Mouse (Mus musculus) cerebellum, adult 2 months (tissue): Measurements from ENCODE around the gene Gm156. TPM values are rescaled to one million over a fixed set of nuclear protein-coding genes. Genes with fewer than 3 reads are reported as not detected.
"Not testable (repeated sequence)": the region's sequence is repeated elsewhere in the genome, so short reads cannot be mapped to it uniquely, and the experiment has no call there.

ENCODE experiments used
- DNase-seq, 2 experiments: peaks; one replicate each; pipeline ENCODE4 v3.0.0; 2021
- H3K27ac ChIP-seq: fragments of 200-500 bp; 2 replicates; pipeline ENCODE4 v1.5.1; 2012; ENCODE audit warnings: low read length, control low read depth, inconsistent platforms; ENCODE audit not compliant: insufficient read depth
- H3K27me3 ChIP-seq: fragments of 200-500 bp; 2 replicates; pipeline ENCODE4 v1.6.1; 2012; ENCODE audit warnings: inconsistent platforms, mild to moderate bottlenecking, low read length, moderate library complexity; ENCODE audit not compliant: control insufficient read depth, insufficient read depth
- H3K4me1 ChIP-seq: fragments of 200-500 bp; 2 replicates; pipeline ENCODE4 v1.6.1; 2011; ENCODE audit warnings: low read length; ENCODE audit not compliant: control insufficient read depth, insufficient read depth
- H3K4me3 ChIP-seq: fragments of 200-500 bp; replicated peaks from 2 replicates; pipeline ENCODE3; 2011; ENCODE audit warnings: mild to moderate bottlenecking, low read depth, low read length, control low read depth; ENCODE audit not compliant: insufficient read depth
- CTCF ChIP-seq: fragments of 200-500 bp; IDR thresholded peaks from 2 replicates; pipeline ENCODE4 v1.5.1; 2011; ENCODE audit warnings: low read depth, mild to moderate bottlenecking, control low read depth, low read length, moderate library complexity, borderline replicate concordance; ENCODE audit not compliant: insufficient read depth
- POLR2A ChIP-seq: fragments of 200-500 bp; IDR thresholded peaks from 2 replicates; pipeline ENCODE4 v1.6.1; 2011; ENCODE audit warnings: low read length, control low read depth, borderline replicate concordance; ENCODE audit not compliant: insufficient read depth
- WGBS: fragments of 180-500 bp; shearing (Covaris S2); methylation state at CpG from one replicate; pipeline ENCODE4 v1.1.7; 2018; 5-methylcytosine and 5-hydroxymethylcytosine counted together
- polyA plus RNA-seq: library from polyadenylated mRNA; depleted of rRNA; stranded (reverse); fragments of >200 nt; gene quantifications from 2 replicates; pipeline ENCODE4 v1.2.3, GENCODE M21; 2012; rRNA removed

Gene Gm156
- not detected in 2 replicates for polyA plus RNA-seq

DNA sequence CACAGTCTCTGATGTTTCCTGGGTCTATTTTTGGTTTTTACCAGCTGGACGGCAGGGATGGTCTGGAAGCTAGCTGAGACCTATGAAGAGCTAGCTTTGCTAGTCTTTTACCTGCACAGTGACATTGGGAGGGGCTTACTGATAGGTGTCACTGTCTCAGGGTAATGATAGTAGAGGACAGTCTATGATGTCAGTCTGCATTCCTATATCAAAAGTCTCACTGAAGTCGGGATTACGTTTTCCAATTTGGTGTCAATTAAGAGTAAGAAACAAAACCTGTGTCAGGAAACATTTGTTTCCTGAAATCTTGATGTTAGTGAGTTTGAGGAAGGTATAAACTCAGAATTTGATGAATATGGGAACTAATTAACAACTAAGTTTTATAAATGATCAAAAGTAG, at the start of gene Gm156:
Gene Gm156 (minus strand): TSS at position 101 of the 400 bp plus-strand sequence.
- H3K27me3 ChIP-seq, H3K4me3 ChIP-seq, DNase-seq, H3K27ac ChIP-seq, H3K4me1 ChIP-seq: not testable (repeated sequence)
- WGBS, result 86% methylated on average over 3 of the region's 3 CpGs

GRCm38 (mm10) chr6:129825559-129825958, 41.5 kb upstream of the Gm156 start:
- TF ChIP-seq POLR2A, result no peak
- no peak for TF ChIP-seq CTCF
- DNase-seq, result no peak
- 69% methylated on average over 1 of the region's 1 CpGs for WGBS
- Histone ChIP-seq H3K4me3 (no peak overlapping the region), H3K27ac (no peak overlapping the region), H3K4me1 (no peaks in the 10 kb centered on the region), H3K27me3 (no peaks in the 10 kb centered on the region)

- no peak overlapping the region for H3K27ac ChIP-seq
- no peaks in the 10 kb centered on the region for H3K4me1 ChIP-seq
- no peaks in the 10 kb centered on the region for H3K27me3 ChIP-seq
- no peak overlapping the region for H3K4me3 ChIP-seq
- 77% methylated on average over 1 of the region's 1 CpGs for WGBS
- no peak for DNase-seq
- no peak for TF ChIP-seq CTCF
These were observed 39.9 kb upstream of the Gm156 start for GRCm38 (mm10) chr6:129824004-129824403.

DNA sequence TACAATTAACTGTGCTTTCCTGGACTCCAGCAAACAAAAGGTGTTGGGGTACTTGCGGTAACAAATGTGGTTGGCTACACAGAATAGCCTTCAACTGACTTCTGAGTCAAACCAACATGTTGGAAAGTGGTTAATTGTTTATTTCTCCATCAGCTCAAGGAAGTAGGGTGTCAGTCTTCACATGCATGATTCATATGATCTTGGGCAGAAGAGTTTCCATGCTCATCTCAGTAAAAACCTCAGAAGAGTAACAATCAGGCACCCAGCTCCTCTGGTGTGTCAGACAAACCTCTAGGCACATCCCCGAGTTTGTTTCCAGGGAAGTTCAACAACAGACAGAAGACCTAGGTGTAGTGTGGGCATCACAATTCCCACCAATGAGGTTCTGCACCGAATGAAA, 33.7 kb upstream of the Gm156 start:
- TF ChIP-seq POLR2A (no peak), CTCF (no peak)
- Histone ChIP-seq H3K27ac (no peak overlapping the region), H3K4me3 (no peak overlapping the region), H3K27me3 (no peaks in the 10 kb centered on the region), H3K4me1 (no peaks in the 10 kb centered on the region)
- 58% methylated on average over 3 of the region's 3 CpGs for WGBS
- no peak for DNase-seq

GRCm38 (mm10) chr6:129747654-129748032, 36.4 kb downstream of the Gm156 start:
- TF ChIP-seq CTCF (no peak), POLR2A (no peak)
- no peak for DNase-seq
- WGBS, result 62% methylated on average over 3 of the region's 3 CpGs
- H3K27me3 ChIP-seq, result no peaks in the 10 kb centered on the region
- H3K27ac ChIP-seq, result no peak overlapping the region
- H3K4me3 ChIP-seq, result no peak overlapping the region
- H3K4me1 ChIP-seq, result no peaks in the 10 kb centered on the region

DNA sequence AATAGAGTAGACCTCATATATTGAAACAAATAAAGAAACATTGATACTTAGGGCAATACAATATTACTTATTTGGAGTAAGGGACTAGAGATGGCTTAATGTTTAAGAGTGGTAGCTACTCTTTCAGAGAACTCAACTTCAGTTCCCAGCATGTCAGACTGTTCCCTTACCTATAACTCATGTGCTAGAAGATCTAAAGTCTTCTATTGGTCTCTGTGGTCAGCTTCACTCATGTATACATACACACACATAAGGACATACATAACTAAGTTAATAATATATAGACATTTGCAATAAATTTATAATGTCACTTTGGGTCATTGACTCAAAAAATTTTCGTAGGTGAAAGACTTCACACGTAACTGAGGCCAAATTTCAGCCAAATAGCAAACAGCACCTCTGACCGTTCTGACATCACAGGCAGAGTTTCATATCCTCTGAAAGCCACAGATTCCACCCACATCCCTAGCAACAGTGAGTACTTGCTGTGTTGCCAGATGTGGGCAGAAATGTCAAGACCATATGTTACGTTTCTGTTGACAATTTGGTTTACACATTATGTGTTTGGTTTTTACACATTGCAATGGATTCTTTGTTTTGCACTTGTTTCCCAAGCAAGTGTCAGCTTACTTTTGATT, 36.9 kb downstream of the Gm156 start:
- 74% methylated on average over 4 of the region's 4 CpGs for WGBS
- Histone ChIP-seq H3K4me3 (no peak overlapping the region), H3K27me3 (no peaks in the 10 kb centered on the region), H3K27ac (no peak overlapping the region), H3K4me1 (no peaks in the 10 kb centered on the region)
- no peak for TF ChIP-seq POLR2A
- no peak for TF ChIP-seq CTCF
- no peak for DNase-seq

- H3K4me3 ChIP-seq, result no peak overlapping the region
- H3K27me3 ChIP-seq, result no peaks in the 10 kb centered on the region
- no peak for DNase-seq
- TF ChIP-seq CTCF, result no peak
- TF ChIP-seq POLR2A, result no peak
- WGBS, result 58% methylated on average over 3 of the region's 3 CpGs
- no peaks in the 10 kb centered on the region for H3K4me1 ChIP-seq
- no peak overlapping the region for H3K27ac ChIP-seq
These were observed 37.9 kb downstream of the Gm156 start for GRCm38 (mm10) chr6:129746151-129746550.

DNA sequence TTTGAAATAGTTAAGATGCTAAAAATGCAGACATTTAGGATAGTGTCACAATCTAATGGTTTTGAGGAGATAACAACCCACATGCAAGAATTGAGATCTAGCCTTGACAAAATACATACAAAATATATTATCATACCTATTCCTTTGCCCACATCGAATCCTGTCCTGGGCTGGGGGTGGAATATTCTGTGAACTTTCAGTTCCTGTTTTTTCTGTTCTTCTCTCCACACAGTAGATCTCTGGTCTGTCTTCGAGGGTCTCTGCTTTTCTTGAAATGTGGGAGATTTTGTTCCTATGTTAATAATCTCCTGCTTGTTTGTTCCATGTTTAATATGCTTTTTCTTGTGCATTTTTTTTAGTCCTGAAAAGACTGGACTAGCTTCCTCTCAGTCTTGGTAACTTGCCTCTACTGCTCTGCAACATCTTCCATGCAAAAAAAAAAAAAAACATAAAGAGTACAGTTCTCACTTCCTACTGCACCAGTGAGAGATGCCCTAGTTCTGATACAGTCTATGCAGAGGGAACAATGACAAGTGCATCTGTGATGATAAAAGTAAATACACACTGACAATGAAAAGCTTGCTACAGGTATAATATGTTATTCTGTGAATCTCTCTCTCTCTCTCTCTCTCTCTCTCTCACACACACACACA, 43.9 kb downstream of the Gm156 start, which contains the start of gene Klri2:
Gene Klri2 (minus strand): TSS at position 416 of the 653 bp plus-strand sequence.
- no peak within 1 kb of the TSS for H3K4me3 ChIP-seq
- TF ChIP-seq POLR2A, result no peak
- TF ChIP-seq CTCF, result no peak
- 68% methylated on average over 2 of the region's 2 CpGs for WGBS

GRCm38 (mm10) chr6:129736414-129736813, 47.7 kb downstream of the Gm156 start:
- TF ChIP-seq CTCF (no peak), POLR2A (no peak)
- Histone ChIP-seq H3K27me3 (no peaks in the 10 kb centered on the region), H3K4me3 (no peak overlapping the region), H3K4me1 (no peaks in the 10 kb centered on the region), H3K27ac (no peak overlapping the region)
- DNase-seq, result no peak

More for the DNA sequence above, 43.9 kb downstream of the Gm156 start, which contains the start of gene Klri2:
- Histone ChIP-seq H3K4me1 (no peaks in the 10 kb centered on the region), H3K27me3 (no peaks in the 10 kb centered on the region), H3K27ac (no peak within 1 kb of the TSS)
- DNase-seq, result no peak
